Mouse (Mus musculus): ENCODE results near the gene Cmc1. TPM values are rescaled to one million over a fixed set of nuclear protein-coding genes. Genes with fewer than 3 reads are reported as not detected.

The Cmc1 gene
- 10 to 100 TPM; 14.8 to 22.7 (median 16.7) TPM for total RNA-seq (2022)

DNA sequence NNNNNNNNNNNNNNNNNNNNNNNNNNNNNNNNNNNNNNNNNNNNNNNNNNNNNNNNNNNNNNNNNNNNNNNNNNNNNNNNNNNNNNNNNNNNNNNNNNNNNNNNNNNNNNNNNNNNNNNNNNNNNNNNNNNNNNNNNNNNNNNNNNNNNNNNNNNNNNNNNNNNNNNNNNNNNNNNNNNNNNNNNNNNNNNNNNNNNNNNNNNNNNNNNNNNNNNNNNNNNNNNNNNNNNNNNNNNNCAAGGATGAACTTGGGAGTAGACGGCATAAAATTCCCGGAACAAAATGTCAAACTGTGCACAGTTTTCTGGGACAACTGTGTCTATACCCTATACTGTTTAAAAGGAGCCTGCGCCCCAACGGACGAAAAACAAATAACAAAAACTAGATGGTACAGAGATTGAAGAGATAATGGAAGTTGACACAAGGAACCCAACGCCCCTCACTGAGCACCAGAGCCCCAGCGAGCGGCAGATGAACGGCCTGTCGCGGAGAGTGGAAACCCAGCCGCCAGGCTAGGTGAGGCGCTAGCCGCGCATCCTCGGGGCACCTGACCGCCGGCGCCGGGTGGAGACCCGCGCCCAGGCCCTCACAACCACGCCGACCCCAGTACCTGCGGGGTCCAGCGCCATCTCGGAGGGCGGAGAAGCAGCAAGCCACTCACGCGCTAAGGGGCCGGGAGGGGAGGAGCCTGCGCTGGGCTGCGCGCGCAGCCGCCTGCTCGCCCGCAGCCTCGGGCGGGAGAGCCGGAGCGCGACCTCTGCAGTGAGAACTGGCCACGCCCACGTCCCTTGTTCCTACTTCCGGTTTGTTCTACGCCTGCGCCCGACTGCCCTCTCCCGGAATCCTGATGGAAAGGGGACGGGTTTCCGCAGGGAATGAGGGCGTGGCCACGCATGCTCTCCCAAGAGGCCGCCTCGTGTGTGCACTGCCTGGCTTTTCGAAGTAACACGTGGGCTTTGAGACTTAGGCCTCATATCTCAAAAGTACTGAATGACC is at the start of gene Cmc1:
Gene Cmc1 (minus strand): TSS at position 771 of the 996 bp plus-strand sequence.
- DNase-seq (ENCODE audit: low spot score in 2 of 2) = peak; percentile 78 to 97

- DNase-seq (ENCODE audit: low spot score in 2 of 2) = no peak
These were observed 48.6 kb upstream of the Cmc1 start for GRCm38 (mm10) chr9:118198557-118198956.

- DNase-seq (ENCODE audit: low spot score in 2 of 2) = no peak
These were observed 46.8 kb upstream of the Cmc1 start for GRCm38 (mm10) chr9:118196661-118197390.

GRCm38 (mm10) chr9:118193263-118193662 is 43.3 kb upstream of the Cmc1 start:
- DNase-seq (ENCODE audit: low spot score in 2 of 2) = no peak

GRCm38 (mm10) chr9:118191276-118191675 is 41.3 kb upstream of the Cmc1 start:
- DNase-seq (ENCODE audit: low spot score in 2 of 2) = no peak

GRCm38 (mm10) chr9:118188374-118188773 is 38.4 kb upstream of the Cmc1 start:
- no peak for DNase-seq (ENCODE audit: low spot score in 2 of 2)

DNA sequence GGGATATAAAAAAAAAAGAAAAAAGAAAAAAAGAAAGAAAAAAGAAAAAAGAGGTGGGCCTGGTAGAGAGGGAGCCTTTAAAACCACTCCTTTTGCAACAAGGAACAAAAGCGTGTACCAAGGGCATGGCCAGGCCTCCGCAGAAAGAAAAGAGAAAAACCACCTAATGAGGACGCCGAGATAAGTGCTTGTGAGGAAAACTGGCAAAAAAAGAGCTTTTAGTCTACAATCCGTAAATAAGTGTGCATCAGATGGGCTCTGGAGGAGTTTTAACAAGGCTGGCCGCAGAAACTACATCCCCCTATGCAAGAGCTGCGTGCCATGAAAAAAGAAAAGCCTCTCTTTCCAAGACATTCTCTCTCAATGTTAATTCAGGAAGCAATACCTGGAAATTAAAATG is 37.4 kb upstream of the Cmc1 start:
- no peak for DNase-seq (ENCODE audit: low spot score in 2 of 2)

- no peak for DNase-seq (ENCODE audit: low spot score in 2 of 2)
These were observed 36.8 kb upstream of the Cmc1 start for GRCm38 (mm10) chr9:118186776-118187175.

DNA sequence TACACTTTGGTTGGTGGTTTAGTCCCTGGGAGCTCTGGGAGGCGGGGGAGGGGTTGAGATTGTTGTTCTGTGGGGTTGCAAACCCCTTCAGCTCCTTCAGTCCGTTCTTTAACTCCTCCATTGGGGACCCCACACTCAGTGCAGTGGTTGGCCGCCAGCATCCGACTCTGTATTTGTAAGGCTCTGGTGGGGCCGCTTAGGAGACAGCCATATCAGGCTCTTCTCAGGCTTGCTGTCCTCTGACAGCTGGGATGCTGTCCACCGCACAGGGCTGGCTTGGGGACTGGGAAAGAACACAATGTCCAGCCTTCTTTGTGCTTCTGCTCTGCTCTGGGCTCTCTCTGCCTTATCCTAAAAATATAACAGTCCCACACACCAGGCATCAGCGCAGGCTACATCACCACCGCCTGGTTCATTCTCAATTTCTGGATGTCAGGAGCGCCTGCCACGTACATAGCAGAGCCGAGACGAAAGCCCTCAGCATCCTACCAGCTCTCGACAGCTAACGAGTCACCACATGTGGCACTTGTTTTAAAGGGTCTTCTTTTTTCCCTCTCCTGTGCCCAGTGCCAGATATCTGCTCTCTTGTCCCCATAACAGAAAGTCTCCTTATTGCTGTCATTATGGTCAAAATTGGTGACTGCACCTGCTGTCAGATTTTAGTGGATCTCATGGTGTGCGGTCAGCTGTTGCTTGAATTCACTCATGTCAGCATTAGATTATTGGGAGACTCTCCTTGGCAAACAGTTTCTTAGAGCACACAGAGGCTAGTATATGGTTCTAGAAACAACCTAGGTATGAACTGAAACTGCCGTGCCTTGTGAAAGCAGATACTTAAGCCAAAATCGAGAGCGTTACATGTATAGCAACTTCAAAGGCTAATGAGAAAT is 29.4 kb upstream of the Cmc1 start:
- DNase-seq (ENCODE audit: low spot score in 2 of 2) = no peak

GRCm38 (mm10) chr9:118176687-118177086 is 26.7 kb upstream of the Cmc1 start:
- no peak for DNase-seq (ENCODE audit: low spot score in 2 of 2)

DNA sequence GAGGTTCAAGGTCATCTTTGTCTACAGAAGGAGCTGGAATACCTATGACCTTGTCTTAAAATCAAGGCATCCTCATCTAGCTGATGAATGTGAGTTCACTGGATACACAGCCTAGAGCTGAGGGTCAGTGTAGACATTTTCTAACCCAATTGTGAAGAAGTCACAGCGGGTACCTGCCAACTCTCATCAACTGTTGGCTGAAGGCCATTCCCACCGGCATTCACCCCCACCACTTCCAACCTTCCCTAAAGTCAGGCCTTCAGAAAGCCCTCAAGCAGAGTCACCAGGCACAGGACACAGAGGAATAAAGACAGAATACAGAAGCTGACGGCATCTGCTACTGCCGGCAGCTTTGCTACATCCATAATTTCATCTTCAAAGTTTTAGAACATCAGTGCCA is 25.4 kb upstream of the Cmc1 start:
- no peak for DNase-seq (ENCODE audit: low spot score in 2 of 2)

DNA sequence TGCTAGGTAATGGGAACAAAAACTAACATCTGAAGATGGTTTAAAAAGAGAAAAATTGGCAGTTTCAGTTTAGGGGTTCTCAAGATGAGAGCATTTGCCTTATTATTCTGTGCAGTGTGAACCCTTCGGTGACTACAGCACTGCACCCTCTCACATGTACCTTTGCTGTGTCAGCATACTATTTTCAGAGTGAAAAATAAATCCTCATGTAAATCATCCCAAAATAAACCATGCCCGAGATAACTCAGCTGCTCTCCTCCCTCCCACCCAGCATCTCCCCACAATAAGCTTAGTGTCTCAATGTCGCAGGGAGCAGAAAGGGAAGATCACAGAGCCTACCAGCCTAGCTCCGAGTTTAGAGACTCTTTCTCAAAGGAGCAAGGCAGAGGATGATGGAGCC is 23.1 kb upstream of the Cmc1 start:
- DNase-seq (ENCODE audit: low spot score in 2 of 2) = no peak

DNA sequence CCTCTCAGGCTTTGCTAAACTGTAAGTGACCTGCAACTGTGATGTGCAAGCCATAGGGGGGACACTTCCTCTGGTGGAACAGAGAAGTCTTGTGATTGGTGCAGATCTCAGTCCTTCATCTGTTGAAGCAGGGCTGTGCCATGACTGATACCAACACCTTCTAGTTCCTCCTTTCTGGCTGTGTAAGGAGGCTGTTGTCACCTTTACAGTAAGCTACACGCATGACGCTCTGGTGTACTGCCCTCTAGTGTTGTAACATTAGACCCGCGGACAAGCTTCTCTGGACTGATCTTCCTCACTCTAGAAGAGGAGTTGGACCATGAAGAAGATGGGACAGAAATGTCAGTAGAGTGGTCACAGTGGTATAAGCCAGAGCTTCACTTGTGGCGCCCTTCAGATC is 18.6 kb upstream of the Cmc1 start:
- DNase-seq (ENCODE audit: low spot score in 2 of 2) = no peak

GRCm38 (mm10) chr9:118167606-118168005 is 17.6 kb upstream of the Cmc1 start:
- DNase-seq (ENCODE audit: low spot score in 2 of 2) = no peak

GRCm38 (mm10) chr9:118161536-118161935 is 11.6 kb upstream of the Cmc1 start:
- DNase-seq (ENCODE audit: low spot score in 2 of 2) = no peak

DNA sequence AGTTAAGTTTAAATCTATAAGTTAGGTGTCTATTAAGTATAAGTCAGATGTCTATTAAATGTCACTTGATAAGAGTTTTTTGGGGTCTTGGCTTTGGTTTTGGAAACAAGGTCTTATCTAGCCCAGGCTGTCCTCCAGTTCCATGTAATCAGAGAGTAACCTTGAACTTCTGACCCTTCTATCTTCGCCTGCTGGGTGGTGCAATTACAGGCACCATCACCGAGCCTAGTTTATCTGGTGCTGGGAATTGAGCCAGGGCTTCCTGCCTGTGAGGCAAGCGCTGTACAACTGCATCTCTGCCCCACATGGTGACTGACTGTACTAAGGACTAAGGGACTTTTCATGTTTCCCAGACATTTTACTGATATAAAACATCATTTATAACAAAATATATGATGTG is 10.0 kb upstream of the Cmc1 start:
- no peak for DNase-seq (ENCODE audit: low spot score in 2 of 2)

GRCm38 (mm10) chr9:118158201-118158600 is 8.2 kb upstream of the Cmc1 start:
- no peak for DNase-seq (ENCODE audit: low spot score in 2 of 2)

DNA sequence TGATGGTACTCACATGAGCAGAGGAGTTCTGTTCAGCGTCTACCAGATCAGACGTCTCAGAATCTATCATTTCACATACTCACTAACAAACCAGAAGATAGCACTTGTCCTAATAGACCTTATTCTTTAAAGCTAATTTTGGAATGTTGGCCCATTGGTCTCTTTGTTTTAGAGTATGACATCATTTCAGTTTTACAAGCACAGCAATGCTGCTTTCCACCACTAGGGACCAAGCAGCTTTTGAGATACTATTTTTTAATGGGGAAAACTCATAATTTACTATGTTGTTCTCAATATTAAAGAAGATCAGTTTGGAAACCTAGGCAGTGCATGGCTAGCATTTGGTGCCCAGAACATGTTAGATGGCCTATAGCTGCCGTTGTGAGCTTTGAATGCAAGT is 7.3 kb upstream of the Cmc1 start:
- DNase-seq (ENCODE audit: low spot score in 2 of 2) = no peak

DNA sequence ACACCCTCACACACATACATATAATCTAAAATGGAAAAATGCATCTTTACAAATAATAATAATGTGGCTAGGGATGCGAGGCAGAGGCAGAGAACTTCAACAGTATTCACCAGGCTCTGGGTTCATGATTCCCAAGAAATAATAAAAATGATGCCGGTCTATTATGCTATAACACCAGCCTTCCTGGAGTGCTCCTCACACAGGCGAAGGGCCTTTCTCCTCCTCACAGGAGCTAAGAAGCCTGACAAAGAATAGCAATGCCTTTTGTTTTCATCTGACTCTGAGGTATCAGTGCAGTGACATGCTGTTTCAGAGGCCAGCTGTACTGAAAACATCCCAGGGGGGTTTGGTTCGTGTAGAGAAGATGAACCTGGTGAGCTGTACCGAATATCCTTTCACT is 4.7 kb upstream of the Cmc1 start:
- no peak for DNase-seq (ENCODE audit: low spot score in 2 of 2)

GRCm38 (mm10) chr9:118151221-118151507 is 1.2 kb upstream of the Cmc1 start:
- no peak for DNase-seq (ENCODE audit: low spot score in 2 of 2)

- DNase-seq (ENCODE audit: low spot score in 2 of 2) = no peak
These were observed 648 bp upstream of the Cmc1 start for GRCm38 (mm10) chr9:118150429-118151220.

Measured in left cerebral cortex, adult 8-10 months (tissue).